Comparison of ENCODE assay signal across 9 mouse cellular contexts in the genomic region with DNA sequence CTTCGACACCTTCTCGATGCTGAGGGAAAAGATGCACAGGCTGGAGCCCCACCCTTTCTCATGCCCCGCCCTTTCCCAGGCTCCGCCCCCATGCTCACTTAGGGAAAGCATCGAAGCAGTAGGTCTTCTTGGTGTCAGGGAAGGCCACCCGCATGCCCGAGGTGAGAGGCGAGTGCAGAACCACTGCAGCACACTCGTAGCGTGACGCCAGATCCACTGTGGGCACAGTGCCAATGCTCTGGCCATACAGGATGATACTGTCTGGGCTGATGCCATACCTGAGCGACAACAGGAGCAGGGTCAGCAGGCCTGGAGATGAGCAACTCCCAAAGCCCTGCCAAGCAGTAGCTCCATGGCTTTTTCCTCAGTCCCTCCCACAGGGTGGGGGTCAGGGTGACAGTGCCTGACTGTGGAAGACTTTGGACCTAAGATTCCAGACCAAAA. TPM values are rescaled to one million over a fixed set of nuclear protein-coding genes. Genes with fewer than 3 reads are reported as not detected.
DNase-seq lines count a peak whose midpoint lies in the region; ATAC-seq and TF ChIP-seq lines count a peak whose summit lies in the region.
"Had no signal": no experiment of that assay in that cellular context is flagged by ENCODE, and none has a peak within 500 bp of the region (broad histone marks: within the 10 kb centered on the region; RNA-seq: fewer than 3 reads in every experiment).

No protein-coding gene starts in this region.

- no peaks in the 10 kb centered on the region for H3K27me3 ChIP-seq in lung, postnatal 0 days (replicated peaks; ENCODE audit: insufficient read depth, low read length)
- no peaks in the 10 kb centered on the region for H3K27me3 ChIP-seq in myocyte (ENCODE audit: control insufficient read depth, insufficient read depth, insufficient read length)

- no peak for TF ChIP-seq CTCF in lung, postnatal 0 days (IDR thresholded peaks at IDR 0.05)

- peak; percentile 50 for DNase-seq in cerebellum, adult 8-10 months
- DNase-seq in cerebellum, adult 9-10 months: no peak
- DNase-seq in lung, postnatal 0 days (ENCODE audit: low spot score): no peak
- no peak for DNase-seq in lung, postnatal 36 days
- DNase-seq in kidney, adult 18-20 months: peak; percentile 72
- no peak for DNase-seq in ovary, adult 18-20 months (ENCODE audit: low spot score)
- no peak for DNase-seq in adrenal gland, postnatal 4 days (ENCODE audit: low spot score in 2 of 2)
- DNase-seq: adrenal gland, postnatal 14 days had no signal

- no peaks in the 10 kb centered on the region for H3K36me3 ChIP-seq in lung, postnatal 0 days (ENCODE audit: insufficient read depth, low read length)
- no peaks in the 10 kb centered on the region for H3K36me3 ChIP-seq in myocyte (ENCODE audit: control insufficient read depth, insufficient read depth)

- no peak for TF ChIP-seq POLR2A in myocyte (IDR thresholded peaks at IDR 0.05; ENCODE audit: insufficient read length, low read depth)

- H3K9me3 ChIP-seq in lung, postnatal 0 days (ENCODE audit: low read length): no peaks in the 10 kb centered on the region

- peak overlapping the region; percentile 38; the same call in 1 of the 2 replicates for H3K27ac ChIP-seq in lung, postnatal 0 days (ENCODE audit: low read length)

- no peak overlapping the region for H3ac ChIP-seq in myocyte (ENCODE audit: control insufficient read depth, insufficient read length)

- H3K9ac ChIP-seq in lung, postnatal 0 days (replicated peaks; ENCODE audit: low read depth): no peak overlapping the region

- 0 out of 2 replicates have a peak, but pooled peaks have one; percentile 5 for ATAC-seq in lung, postnatal 0 days

- H3K4me2 ChIP-seq in lung, postnatal 0 days (replicated peaks; ENCODE audit: low read depth, low read length): no peak overlapping the region
- no peak overlapping the region for H3K4me2 ChIP-seq in myocyte (ENCODE audit: low read depth)

- no peak overlapping the region for H3K4me3 ChIP-seq in lung, postnatal 0 days (ENCODE audit: low read depth, low read length)
- H3K4me3 ChIP-seq in myocyte: no peak overlapping the region

- no peak for TF ChIP-seq EP300 in lung, postnatal 0 days (IDR thresholded peaks at IDR 0.05)

- 44% methylated on average over 12 of the region's 12 CpGs for WGBS in lung, postnatal 0 days

- H3K79me2 ChIP-seq in myocyte (ENCODE audit: control insufficient read depth, insufficient read depth): peaks cover 15% of the 10 kb centered on the region

- H3K4me1 ChIP-seq in lung, postnatal 0 days (ENCODE audit: insufficient read depth, low read depth, low read length): peaks cover 18% of the 10 kb centered on the region; the same call in 1 of the 2 replicates

TF ChIP-seq in myocyte, 11 proteins besides CTCF, POLR2A, EP300 and RAD21:
- no peak for TF ChIP-seq USF1 (IDR thresholded peaks at IDR 0.05; ENCODE audit: low read depth)
- peak; percentile 17 for TF ChIP-seq POLR2AphosphoS2 (IDR thresholded peaks at IDR 0.05; ENCODE audit: insufficient read length, low read depth)

RNA-seq across cellular contexts. Expression of a gene that starts 6.1 kb away (rescaled TPM):
- polyA plus RNA-seq in lung, postnatal 0 days (2015; fragmentation: Nextera tagmentation; extraction: Ambion mirVana): 105 and 106 TPM in 2 replicates
- 111 TPM for polyA plus RNA-seq in myocyte (2012; fragmentation: generic; extraction: Trizol)
- 100 to 1,000 TPM; 106 to 112 TPM for total RNA-seq in adrenal gland, postnatal 4 days (2021)

RNA-seq across cellular contexts. Expression of a gene that starts 6.9 kb away (rescaled TPM):
- 7.1 and 7.2 TPM in 2 replicates for polyA plus RNA-seq in lung, postnatal 0 days (2015; fragmentation: Nextera tagmentation; extraction: Ambion mirVana)
- polyA plus RNA-seq in myocyte (2012; fragmentation: generic; extraction: Trizol): 16.0 TPM
- 10 to 100 TPM; 14.2 to 16.5 TPM for total RNA-seq in adrenal gland, postnatal 4 days (2021)

RNA-seq across cellular contexts. Expression of a gene that starts 18.6 kb away (rescaled TPM):
- polyA plus RNA-seq in lung, postnatal 0 days (2015; fragmentation: Nextera tagmentation; extraction: Ambion mirVana): 56.9 and 59.3 TPM in 2 replicates
- polyA plus RNA-seq in myocyte (2012; fragmentation: generic; extraction: Trizol): 141 TPM
- 10 to 100 TPM; 49.5 to 51.8 TPM for total RNA-seq in adrenal gland, postnatal 4 days (2021)

RNA-seq across cellular contexts. Expression of a gene that starts 18.6 kb away (rescaled TPM):
- 3.5 and 4.8 TPM in 2 replicates for polyA plus RNA-seq in lung, postnatal 0 days (2015; fragmentation: Nextera tagmentation; extraction: Ambion mirVana)
- 5.7 TPM for polyA plus RNA-seq in myocyte (2012; fragmentation: generic; extraction: Trizol)
- 1 to 10 TPM; 4.0 to 4.9 TPM for total RNA-seq in adrenal gland, postnatal 4 days (2021)

RNA-seq across cellular contexts. Expression of a gene that starts 21.8 kb away (rescaled TPM):
- polyA plus RNA-seq in lung, postnatal 0 days (2015; fragmentation: Nextera tagmentation; extraction: Ambion mirVana): 0.98 and 1.1 TPM in 2 replicates
- 1.0 TPM for polyA plus RNA-seq in myocyte (2012; fragmentation: generic; extraction: Trizol)
- 1 to 10 TPM; 3.0 to 3.4 TPM for total RNA-seq in adrenal gland, postnatal 4 days (2021)

Comparison
In these comparisons a context has a peak if more than half of its experiments do, and no peak if none do; other contexts are left out.
1. DNase-seq: peak in cerebellum, adult 8-10 months (single experiment) and kidney, adult 18-20 months (single experiment); none in cerebellum, adult 9-10 months (single experiment), lung, postnatal 0 days (single experiment), lung, postnatal 36 days (single experiment), ovary, adult 18-20 months (single experiment) and adrenal gland, postnatal 4 days (0 of 2).